Mouse (Mus musculus): ENCODE measurements around the gene Trem3. TPM values are rescaled to one million over a fixed set of nuclear protein-coding genes. Genes with fewer than 3 reads are reported as not detected.

Trem3 gene
- polyA plus RNA-seq, 1 experiment: not detected

DNA sequence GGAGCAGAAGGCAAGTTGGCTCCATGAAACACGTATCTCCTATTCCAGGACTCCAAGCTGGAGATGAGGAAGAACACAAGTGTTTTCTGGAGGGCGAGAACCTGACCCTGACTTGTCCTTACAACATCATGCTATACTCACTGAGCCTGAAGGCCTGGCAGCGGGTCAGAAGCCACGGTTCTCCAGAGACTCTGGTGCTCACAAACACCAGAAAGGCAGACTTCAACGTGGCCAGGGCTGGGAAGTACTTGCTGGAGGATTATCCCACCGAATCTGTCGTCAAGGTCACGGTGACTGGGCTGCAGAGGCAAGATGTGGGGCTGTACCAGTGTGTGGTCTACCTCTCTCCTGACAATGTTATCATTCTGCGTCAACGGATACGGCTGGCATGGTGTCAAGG, 1.9 kb downstream of the Trem3 start:
- TF ChIP-seq POLR2A (IDR thresholded peaks at IDR 0.05; ENCODE audit: insufficient read depth, low read length): no peak
- TF ChIP-seq CTCF (IDR thresholded peaks at IDR 0.05; ENCODE audit: low read depth, low read length): no peak
- TF ChIP-seq EP300 (IDR thresholded peaks at IDR 0.05; ENCODE audit: insufficient read depth, low read depth, low read length): no peak
- no peaks in the 10 kb centered on the region for H3K4me1 ChIP-seq (ENCODE audit: control insufficient read depth, insufficient read depth, low read length)
- H3K27me3 ChIP-seq (ENCODE audit: control insufficient read depth, insufficient read depth, low read length, poor library complexity, severe bottlenecking): no peaks in the 10 kb centered on the region
- no peak overlapping the region for H3K4me3 ChIP-seq (ENCODE audit: low read depth, low read length)
- H3K36me3 ChIP-seq (ENCODE audit: control insufficient read depth, insufficient read depth, low read length, poor library complexity, severe bottlenecking): no peaks in the 10 kb centered on the region
- no peak overlapping the region for H3K9ac ChIP-seq (ENCODE audit: low read depth, poor library complexity, severe bottlenecking)
- no peaks in the 10 kb centered on the region for H3K9me3 ChIP-seq (replicated peaks; ENCODE audit: control insufficient read depth, insufficient read depth, low read length, poor library complexity, severe bottlenecking)
- no peak overlapping the region for H3K27ac ChIP-seq (ENCODE audit: insufficient read depth, low read length)

DNA sequence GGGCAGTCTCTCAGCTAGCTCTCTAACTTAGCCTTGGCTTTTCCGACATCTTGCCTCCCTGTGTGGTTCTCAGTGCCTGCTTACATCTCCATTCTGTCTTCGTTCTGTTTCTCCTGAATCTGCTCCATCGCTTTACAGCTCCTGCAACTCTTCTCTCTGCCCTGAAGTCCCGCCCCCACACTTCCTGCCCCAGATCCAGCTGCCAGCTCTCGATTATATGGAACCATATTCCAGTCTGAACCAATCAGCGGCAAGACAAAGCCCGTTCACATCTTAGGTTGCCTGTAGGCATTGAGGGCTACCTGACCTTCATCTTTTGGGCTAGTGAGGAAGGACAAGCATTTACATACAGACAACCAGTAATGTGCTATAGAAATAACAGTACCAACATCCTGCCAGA, 3.1 kb downstream of the Trem3 start:
- Histone ChIP-seq H3K9me3 (replicated peaks; ENCODE audit: control insufficient read depth, insufficient read depth, low read length, poor library complexity, severe bottlenecking) (no peaks in the 10 kb centered on the region), H3K9ac (ENCODE audit: low read depth, poor library complexity, severe bottlenecking) (no peak overlapping the region), H3K4me3 (ENCODE audit: low read depth, low read length) (no peak overlapping the region), H3K4me1 (ENCODE audit: control insufficient read depth, insufficient read depth, low read length) (no peaks in the 10 kb centered on the region), H3K27me3 (ENCODE audit: control insufficient read depth, insufficient read depth, low read length, poor library complexity, severe bottlenecking) (no peaks in the 10 kb centered on the region), H3K36me3 (ENCODE audit: control insufficient read depth, insufficient read depth, low read length, poor library complexity, severe bottlenecking) (no peaks in the 10 kb centered on the region), H3K27ac (ENCODE audit: insufficient read depth, low read length) (no peak overlapping the region)
- TF ChIP-seq EP300 (IDR thresholded peaks at IDR 0.05; ENCODE audit: insufficient read depth, low read depth, low read length) (no peak), POLR2A (IDR thresholded peaks at IDR 0.05; ENCODE audit: insufficient read depth, low read length) (no peak), CTCF (IDR thresholded peaks at IDR 0.05; ENCODE audit: low read depth, low read length) (no peak)

DNA sequence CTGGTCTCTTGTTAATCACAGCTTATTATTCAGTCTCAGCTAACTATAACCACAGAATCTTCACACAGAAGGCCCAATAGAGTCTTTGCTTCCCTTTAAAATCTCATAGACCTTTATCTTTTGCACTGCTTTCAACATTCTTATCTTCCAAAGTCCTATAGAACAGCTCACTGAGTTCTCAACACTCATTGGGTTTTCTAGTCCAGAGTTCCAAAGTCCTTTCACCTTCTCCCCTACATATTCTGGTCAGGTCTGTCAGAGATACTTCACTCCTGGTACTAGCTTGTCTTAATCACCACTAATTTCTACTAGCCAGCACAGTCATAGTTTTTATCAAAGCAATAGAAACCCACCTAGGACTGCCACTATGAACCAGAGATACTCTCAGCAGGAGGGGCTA, 9.0 kb downstream of the Trem3 start:
- no peak for TF ChIP-seq EP300 (IDR thresholded peaks at IDR 0.05; ENCODE audit: insufficient read depth, low read depth, low read length)
- TF ChIP-seq CTCF (IDR thresholded peaks at IDR 0.05; ENCODE audit: low read depth, low read length): no peak
- Histone ChIP-seq H3K27ac (ENCODE audit: insufficient read depth, low read length) (no peak overlapping the region), H3K27me3 (ENCODE audit: control insufficient read depth, insufficient read depth, low read length, poor library complexity, severe bottlenecking) (no peaks in the 10 kb centered on the region), H3K9me3 (replicated peaks; ENCODE audit: control insufficient read depth, insufficient read depth, low read length, poor library complexity, severe bottlenecking) (peaks cover 5% of the 10 kb centered on the region; the same call in 1 of the 2 replicates), H3K36me3 (ENCODE audit: control insufficient read depth, insufficient read depth, low read length, poor library complexity, severe bottlenecking) (no peaks in the 10 kb centered on the region), H3K9ac (ENCODE audit: low read depth, poor library complexity, severe bottlenecking) (no peak overlapping the region), H3K4me3 (ENCODE audit: low read depth, low read length) (no peak overlapping the region), H3K4me1 (ENCODE audit: control insufficient read depth, insufficient read depth, low read length) (no peaks in the 10 kb centered on the region)

DNA sequence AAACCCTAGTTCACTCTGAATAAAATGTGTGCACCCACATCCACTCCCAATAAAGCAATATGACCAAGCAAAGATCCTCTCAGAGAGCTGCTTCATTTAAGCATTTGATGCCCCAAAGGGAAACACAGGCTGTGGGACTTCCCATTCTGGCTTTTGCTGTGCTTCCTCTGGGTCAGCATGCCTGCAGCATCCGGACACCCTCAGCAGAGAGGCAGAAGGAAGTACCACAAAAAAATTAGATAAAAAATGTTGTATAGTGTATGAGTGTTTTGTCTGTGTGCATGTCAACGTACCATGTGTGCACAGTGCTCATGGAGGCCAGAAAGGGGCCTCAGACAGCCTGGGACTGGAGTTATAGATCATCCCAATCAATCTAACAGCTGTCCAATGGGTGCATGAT, 14.3 kb downstream of the Trem3 start:
- Histone ChIP-seq H3K4me3 (ENCODE audit: low read depth, low read length) (no peak overlapping the region), H3K9me3 (replicated peaks; ENCODE audit: control insufficient read depth, insufficient read depth, low read length, poor library complexity, severe bottlenecking) (peaks cover 5% of the 10 kb centered on the region; the same call in 1 of the 2 replicates), H3K4me1 (ENCODE audit: control insufficient read depth, insufficient read depth, low read length) (no peaks in the 10 kb centered on the region), H3K9ac (ENCODE audit: low read depth, poor library complexity, severe bottlenecking) (no peak overlapping the region), H3K27me3 (ENCODE audit: control insufficient read depth, insufficient read depth, low read length, poor library complexity, severe bottlenecking) (no peaks in the 10 kb centered on the region), H3K36me3 (ENCODE audit: control insufficient read depth, insufficient read depth, low read length, poor library complexity, severe bottlenecking) (no peaks in the 10 kb centered on the region), H3K27ac (ENCODE audit: insufficient read depth, low read length) (no peak overlapping the region)
- TF ChIP-seq POLR2A (IDR thresholded peaks at IDR 0.05; ENCODE audit: insufficient read depth, low read length): no peak
- TF ChIP-seq CTCF (IDR thresholded peaks at IDR 0.05; ENCODE audit: low read depth, low read length): no peak
- TF ChIP-seq EP300 (IDR thresholded peaks at IDR 0.05; ENCODE audit: insufficient read depth, low read depth, low read length): no peak

DNA sequence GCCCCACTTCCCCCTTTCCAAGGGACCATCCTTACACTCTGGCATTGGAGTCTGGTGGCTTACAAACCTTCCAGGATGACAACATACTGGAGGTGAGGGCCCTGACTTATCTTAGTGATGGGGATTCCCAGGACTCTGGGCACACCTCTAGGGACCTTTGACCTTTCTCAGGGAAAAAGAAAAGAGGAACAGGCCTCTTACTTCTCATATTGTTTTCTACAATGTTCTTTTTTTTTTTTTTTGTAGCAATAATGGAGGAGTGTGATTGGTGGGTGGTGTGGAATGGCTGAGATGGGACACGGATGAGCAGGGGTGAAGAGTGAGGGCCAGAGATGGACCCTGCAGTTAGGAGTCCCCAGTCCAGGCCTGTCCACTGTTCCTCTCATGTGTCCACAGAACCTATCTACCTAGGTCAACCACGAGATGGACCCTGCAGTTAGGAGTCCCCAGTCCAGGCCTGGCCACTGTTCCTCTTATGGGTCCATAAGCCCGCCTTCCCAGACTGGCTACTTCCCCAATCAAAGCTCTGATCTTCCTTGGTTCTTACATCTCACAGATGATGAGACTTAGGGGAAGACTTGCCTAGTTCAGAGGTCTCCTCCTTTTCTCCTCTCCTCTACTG, 16.3 kb downstream of the Trem3 start, which contains the start of gene Treml4:
TSS of gene Treml4 (plus strand) at position 555 of the 622 bp plus-strand sequence.
- no peak within 1 kb of the TSS for H3K4me3 ChIP-seq (ENCODE audit: low read depth, low read length)
- H3K27me3 ChIP-seq (ENCODE audit: control insufficient read depth, insufficient read depth, low read length, poor library complexity, severe bottlenecking): no peaks in the 10 kb centered on the region
- TF ChIP-seq EP300 (IDR thresholded peaks at IDR 0.05; ENCODE audit: insufficient read depth, low read depth, low read length) (no peak), POLR2A (IDR thresholded peaks at IDR 0.05; ENCODE audit: insufficient read depth, low read length) (no peak), CTCF (IDR thresholded peaks at IDR 0.05; ENCODE audit: low read depth, low read length) (no peak)
- no peaks in the 10 kb centered on the region for H3K4me1 ChIP-seq (ENCODE audit: control insufficient read depth, insufficient read depth, low read length)
- H3K36me3 ChIP-seq (ENCODE audit: control insufficient read depth, insufficient read depth, low read length, poor library complexity, severe bottlenecking): no peaks in the 10 kb centered on the region
- peaks cover 5% of the 10 kb centered on the region; the same call in 1 of the 2 replicates for H3K9me3 ChIP-seq (replicated peaks; ENCODE audit: control insufficient read depth, insufficient read depth, low read length, poor library complexity, severe bottlenecking)
- H3K9ac ChIP-seq (ENCODE audit: low read depth, poor library complexity, severe bottlenecking): no peak within 1 kb of the TSS
- no peak within 1 kb of the TSS for H3K27ac ChIP-seq (ENCODE audit: insufficient read depth, low read length)

DNA sequence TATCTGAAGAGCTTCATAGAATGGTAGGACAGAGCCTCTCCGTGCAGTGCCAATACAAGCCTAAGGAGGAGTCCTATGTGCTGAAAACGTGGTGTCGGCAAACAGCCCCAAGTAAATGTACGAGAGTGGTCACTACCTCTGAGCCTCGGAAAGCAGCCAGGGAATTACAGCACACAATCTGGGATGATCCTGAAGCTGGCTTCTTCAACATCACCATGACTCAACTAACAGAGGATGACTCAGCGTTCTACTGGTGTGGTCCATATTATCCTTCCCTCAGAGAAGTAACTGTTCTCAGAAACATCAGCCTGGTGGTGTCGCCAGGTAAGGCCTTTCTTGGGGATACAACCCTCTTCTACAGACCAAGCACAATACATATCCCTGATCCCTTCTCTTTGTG, 17.1 kb downstream of the Trem3 start:
- no peak overlapping the region for H3K4me3 ChIP-seq (ENCODE audit: low read depth, low read length)
- no peak overlapping the region for H3K27ac ChIP-seq (ENCODE audit: insufficient read depth, low read length)
- no peaks in the 10 kb centered on the region for H3K9me3 ChIP-seq (replicated peaks; ENCODE audit: control insufficient read depth, insufficient read depth, low read length, poor library complexity, severe bottlenecking)
- H3K27me3 ChIP-seq (ENCODE audit: control insufficient read depth, insufficient read depth, low read length, poor library complexity, severe bottlenecking): no peaks in the 10 kb centered on the region
- no peaks in the 10 kb centered on the region for H3K36me3 ChIP-seq (ENCODE audit: control insufficient read depth, insufficient read depth, low read length, poor library complexity, severe bottlenecking)
- no peak overlapping the region for H3K9ac ChIP-seq (ENCODE audit: low read depth, poor library complexity, severe bottlenecking)
- no peaks in the 10 kb centered on the region for H3K4me1 ChIP-seq (ENCODE audit: control insufficient read depth, insufficient read depth, low read length)
- no peak for TF ChIP-seq EP300 (IDR thresholded peaks at IDR 0.05; ENCODE audit: insufficient read depth, low read depth, low read length)
- TF ChIP-seq POLR2A (IDR thresholded peaks at IDR 0.05; ENCODE audit: insufficient read depth, low read length): no peak
- TF ChIP-seq CTCF (IDR thresholded peaks at IDR 0.05; ENCODE audit: low read depth, low read length): no peak

Measured in ES-Bruce4 (cell line).